Mouse (Mus musculus) kidney, adult 18-20 months (tissue): ENCODE measurements around the gene Yipf4.
"Not testable (repeated sequence)": the region's sequence is repeated elsewhere in the genome, so short reads cannot be mapped to it uniquely, and the experiment has no call there.

Experiments
- DNase-seq: peaks from one replicate; pipeline ENCODE4 v3.0.0; 2021

Yipf4 gene

DNA sequence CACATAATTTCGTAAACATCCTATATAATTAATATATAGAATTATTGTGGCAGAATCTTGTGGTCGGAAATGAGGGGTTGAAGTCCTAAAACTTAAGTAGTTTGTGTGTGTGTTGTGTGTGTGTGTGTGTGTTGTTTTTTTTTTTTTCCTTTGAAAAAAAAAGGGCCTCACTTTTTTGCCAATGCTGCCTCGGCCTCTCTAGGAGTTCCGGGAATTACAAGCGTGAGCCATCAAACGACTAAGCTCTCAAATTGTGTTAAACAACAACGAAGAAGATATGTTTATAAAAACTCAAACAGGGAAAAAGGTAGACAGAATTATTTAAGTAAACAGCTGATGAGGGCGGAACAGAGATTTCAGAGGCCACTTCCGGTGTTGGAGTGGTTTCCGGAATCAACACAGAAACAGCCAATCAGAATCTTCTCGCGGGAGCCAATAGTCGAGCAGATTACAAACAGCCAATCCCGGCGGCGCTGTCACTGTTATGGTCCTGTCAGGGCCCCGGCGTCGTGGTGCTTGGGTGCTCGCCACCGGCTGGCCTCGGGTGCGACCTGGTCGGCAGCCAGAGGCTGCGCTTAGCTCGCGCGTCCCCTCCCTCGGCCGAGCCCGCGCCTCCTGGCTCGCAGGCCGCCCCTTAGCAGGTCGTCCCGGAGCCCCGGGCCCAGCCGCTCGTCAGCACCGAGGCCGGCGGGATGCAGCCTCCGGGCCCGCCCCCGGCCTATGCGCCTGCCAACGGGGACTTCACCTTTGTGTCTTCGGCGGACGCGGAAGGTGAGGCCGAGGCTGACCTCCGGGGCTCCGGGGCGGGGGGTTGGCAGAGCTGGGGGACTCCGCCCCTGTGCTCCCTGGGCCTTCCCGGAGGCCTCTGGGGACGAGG lies at the start of gene Yipf4:
Yipf4 (plus strand) TSS at position 470 of the 877 bp plus-strand sequence.
- peak; percentile 99 for DNase-seq

DNA sequence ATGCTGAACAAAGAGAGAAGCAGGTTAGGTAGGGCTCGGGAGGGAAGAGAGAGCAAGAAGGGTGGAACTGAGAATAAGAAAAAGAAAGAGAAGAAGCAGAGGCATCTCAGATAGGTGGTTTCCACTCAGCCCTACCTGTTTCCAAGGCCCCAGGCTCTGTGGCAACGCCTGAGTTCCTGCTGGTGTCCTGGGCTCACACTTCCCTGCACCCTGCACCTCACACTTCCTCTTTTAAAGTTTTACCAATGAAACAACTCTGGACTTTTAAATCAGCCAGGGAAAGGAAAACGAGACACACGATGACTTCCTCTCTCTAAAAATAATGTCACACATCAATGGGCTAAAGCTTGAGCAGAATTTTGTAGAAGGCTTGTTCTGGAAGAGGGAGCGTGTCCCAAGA lies 48.8 kb upstream of the Yipf4 start:
- DNase-seq, result no peak

DNA sequence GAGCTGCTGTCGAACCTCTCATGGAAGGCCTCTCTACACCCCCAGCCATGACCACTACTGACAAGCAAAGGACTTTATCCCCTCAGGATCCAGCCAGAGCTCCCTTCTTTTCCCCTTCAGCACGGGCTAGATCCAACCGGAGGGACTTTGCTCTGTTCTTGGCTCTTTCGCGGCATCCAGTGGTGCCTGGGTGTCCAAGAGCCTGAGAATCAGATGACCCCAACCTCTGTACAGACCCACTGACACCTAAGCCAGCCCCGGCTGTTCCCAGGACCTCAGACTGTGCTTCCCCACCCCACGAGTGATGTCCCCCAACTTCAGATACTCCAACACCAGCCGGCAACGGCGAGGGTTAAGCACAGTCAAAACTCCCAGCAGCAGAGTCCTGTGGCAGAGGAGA lies 39.5 kb upstream of the Yipf4 start:
- DNase-seq, result no peak

DNA sequence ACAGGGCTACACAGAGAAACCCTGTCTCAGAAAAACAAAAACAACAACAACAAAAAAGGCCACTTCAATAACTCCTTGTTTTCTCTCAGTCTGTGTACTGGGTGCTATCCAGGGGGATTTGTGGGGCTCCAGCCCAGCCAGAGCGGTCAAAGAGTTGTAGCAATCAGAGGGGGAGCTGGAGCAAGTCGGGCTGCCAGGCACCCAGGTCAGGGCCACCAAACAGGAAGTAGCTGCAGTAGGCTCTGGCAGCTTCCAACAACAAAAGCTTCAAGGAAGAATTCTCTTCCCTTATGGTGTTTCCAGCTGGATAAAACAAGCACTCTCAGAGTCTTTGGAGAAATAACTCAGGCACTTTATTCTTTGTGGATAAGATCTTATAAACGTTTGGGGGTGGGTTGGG lies 35.4 kb upstream of the Yipf4 start:
- no peak for DNase-seq

DNA sequence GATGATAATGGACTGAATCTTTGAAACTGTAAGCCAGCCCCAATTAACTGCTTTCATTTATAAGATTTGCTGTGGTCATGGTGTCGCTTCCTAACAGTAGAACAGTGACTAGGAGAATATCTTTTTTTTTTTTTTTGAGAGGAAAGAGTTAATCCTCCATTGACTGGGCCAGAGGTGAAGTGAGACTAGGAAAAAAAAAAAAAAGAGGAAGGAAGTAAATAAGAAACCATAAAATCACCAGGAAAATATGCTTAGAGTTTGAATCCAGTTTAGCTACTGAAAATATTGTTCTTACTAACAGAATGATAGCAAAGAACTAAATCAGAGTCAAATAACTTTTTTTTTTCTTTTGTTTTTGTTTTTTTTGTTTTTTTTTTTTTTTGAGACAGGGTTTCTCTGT lies 34.6 kb upstream of the Yipf4 start:
- DNase-seq, result no peak

DNA sequence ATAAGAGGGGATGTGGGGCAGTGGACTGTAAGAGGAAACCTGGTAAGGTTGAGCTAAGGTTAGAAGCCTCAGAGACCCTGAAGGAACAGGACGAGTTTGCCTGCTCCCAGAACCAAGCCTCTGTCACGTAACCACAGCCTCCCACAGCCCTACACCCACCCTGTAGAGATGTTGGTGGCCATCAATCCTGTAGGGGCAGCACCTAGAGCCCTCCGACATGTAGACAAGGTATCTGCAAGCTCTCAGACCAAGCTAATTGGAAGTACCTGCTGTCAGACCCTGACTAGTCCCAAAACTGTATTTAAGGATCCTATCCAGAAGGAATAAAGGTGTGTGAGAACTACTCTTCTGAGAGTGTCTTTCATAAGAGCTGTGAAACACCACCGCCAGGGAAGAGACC lies 33.9 kb upstream of the Yipf4 start:
- DNase-seq, result no peak

DNA sequence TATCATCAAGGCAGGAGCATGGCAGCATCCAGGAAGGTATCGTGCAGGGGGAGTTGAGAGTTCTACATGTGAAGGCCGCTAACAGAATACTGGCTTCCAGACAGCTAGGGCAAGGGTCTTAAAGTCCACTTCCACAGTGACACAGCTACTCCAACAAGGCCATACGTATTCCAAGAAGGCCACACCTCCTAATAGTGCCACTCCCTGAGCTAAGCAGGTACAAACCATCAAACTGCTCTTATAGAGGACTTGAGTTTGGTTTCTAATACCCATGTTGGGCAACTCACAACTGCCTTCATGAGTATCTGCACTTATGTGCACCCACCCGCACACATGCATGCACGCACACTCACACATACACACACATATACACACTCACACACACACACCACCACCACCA lies 32.5 kb upstream of the Yipf4 start:
- no peak for DNase-seq

DNA sequence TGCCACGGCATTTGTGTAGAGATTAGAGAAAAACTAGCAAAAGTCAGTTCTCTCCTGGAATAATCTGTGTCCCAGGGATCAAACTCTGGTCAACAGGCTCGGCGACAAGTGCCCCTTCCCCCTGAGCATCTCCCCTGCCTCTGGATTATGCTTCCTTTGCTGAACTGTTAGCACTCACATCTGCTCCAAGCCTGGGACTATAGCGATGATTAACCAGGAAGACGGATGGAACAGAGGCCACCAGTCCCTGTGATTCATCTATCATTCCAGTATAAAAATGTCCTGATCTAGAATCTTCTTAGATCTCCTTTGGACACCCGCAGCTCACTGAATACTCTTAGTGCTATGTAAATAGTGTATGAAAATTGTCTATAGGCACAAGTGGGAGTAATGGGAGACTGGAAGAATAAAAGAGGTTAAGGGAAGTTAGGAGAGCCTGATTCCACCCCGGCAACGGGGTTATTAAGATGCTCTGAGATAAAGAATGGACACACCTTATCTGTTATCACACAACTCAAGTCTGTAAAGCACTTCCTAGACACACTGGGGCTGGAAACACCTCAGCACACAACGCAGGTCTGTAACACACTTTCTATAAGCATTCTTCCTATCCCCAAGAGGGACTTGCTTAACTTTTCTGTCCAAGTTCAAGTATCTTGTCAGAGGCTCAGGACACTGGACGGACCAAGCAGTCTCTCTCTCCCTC lies 31.2 kb upstream of the Yipf4 start:
- no peak for DNase-seq

DNA sequence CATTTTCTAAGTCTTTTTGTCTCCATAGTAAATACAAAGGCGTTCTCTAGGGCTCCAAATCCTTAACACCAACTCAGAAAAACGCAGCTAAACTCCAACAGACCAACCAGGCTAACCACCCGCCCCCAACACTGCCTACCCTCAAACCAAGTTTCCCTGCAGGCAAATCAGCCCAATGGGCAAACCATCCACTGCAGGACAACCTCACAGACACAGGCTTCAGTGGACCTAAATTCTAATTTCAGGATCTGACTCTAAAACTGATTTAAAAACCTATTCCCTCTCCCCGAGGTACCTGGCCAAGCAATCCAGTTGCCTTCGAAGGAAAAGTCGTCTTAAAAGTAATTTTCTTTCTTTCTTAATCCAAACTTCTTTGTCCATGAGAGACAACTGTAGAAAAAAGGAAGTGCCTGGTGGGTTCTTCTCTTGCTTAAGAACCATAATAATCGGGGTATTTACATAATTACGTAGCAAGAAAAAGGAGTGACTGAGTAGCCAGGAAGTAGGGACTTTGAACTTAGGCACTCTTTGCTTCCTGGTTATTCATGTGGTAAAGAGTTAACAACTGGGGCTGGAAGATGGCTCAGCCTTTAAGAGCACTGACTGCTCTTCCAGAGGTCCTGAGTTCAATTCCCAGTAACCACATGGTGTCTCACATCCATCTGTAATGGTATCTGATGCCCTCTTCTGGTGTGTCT lies 30.4 kb upstream of the Yipf4 start, which contains the start of gene Nlrc4:
Nlrc4 (minus strand) TSS at position 432 of the 698 bp plus-strand sequence.
- DNase-seq, result no peak

DNA sequence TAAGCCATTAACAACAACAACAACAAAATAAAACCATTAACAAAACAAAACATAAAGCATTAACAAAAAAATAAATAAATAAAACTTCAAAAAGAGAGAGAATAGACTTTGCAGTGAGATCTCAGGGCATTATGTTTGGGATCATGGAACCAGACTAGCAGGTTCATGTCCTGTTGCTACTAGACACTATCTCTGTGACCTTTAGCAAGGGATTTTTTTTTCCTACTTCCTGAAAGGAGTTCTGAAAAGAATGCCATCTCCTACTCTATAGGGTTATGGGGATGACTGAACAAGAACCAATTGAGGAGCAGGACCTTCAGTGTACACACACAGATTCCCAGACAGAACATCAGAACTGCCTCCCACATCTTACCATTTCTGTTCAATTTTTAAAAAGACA lies 25.8 kb upstream of the Yipf4 start:
- DNase-seq, result no peak

DNA sequence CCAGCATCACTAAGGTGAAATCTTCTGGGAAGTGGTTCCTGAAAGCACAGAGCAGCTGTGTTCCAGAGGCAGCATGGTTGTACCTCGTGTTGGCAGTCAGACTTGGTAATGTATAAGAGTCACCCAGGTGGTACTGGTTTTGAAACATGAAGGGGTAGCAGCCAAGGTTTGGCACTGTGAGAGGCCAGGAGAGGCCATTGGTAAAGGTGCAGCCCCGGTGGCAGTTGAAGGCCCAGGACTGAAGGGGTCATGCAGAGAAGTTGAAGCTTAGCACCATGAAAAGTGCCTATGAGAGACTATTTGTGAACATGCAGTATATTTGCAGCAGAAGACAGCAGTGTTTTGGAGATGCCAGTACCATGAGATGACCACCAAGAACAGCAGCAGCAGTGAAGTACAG lies 21.3 kb upstream of the Yipf4 start:
- DNase-seq, result not testable (repeated sequence)

DNA sequence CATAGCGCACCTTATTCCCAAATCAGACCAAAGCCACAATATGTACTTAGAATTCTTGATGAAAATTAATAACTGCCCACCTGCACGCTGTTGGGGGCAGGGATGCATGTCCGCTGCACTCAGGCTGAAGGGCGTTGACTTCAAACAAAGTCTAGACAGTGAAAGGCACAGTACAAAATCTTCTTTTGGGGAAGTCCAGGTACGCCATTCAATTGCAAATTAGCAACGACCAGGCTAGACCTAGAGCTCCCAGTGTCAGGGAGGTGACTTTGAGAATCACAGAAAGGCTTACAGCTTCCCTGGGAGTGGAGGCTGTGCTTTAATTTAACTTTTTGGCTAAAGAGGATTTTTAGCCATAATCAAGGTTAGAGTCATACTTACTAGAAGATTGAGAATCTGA lies 19.2 kb upstream of the Yipf4 start:
- DNase-seq, result not testable (repeated sequence)

DNA sequence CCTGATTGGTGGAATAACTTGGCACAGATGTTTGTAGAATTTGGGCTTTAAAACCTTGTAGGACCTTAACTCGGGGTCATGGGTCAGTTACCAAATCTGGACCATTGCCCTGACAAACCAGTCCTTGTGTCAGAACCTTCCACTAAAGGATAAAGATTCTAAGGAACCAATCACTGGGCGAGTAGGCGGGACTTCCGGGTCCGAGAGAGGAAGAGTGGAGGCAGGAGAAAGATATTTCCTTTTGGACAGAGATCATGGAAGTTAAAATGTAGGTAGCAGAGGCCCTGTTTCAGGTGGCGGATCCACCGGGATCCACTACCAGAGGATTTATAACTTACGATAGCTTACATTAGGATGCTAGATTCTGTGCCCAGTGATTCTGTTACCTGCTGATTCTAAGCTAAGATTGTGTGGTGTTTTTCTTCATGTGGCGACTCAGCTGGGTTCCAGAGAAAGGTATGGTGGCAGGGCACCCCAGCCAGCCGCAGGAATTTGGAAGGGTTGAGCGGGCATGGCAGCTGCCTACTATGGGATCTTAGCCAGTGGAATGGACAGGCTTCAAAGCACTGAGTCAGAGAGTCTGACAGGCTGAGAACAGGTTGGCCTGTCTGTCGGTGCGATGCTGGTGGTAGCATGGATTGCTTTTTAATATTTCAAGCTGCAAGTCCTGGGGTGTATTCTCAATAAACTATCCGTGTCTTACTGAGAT lies 8.8 kb upstream of the Yipf4 start:
- no peak for DNase-seq

DNA sequence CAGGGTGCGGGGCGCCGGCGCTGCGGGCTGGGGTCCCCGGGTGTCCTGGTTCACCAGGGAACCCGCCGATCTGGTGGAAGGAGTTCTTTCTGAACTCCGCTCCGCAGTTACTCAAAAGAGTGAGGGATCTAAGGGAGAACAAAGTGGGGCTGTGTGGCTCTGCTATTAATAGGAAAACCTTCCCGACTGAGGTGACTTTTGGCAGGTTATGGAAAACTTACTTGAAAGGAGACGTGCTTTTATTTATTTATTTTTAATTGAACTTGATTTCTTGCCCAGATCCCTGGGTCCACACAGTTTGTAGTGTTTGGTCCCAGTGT lies 568 bp downstream of the Yipf4 start:
- no peak for DNase-seq

DNA sequence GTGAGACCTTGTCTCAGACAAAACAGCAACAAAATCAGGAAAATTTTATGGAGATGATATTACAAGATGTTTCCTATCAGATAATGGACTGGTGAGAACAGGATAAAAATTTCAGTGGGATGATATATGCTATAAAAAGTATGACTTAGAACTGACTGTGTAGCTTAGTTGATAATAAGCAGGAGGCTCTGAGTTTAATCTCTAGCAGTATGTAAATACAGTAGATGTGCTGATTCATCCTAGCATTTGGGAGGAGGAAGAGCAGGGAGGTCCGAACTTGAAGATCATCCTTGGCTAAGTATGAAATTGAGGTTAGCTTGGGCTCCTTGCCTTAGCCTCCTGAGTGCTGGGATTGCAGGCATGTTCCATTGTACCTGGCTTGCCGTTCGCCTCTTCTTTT lies 2.3 kb downstream of the Yipf4 start:
- no peak for DNase-seq

DNA sequence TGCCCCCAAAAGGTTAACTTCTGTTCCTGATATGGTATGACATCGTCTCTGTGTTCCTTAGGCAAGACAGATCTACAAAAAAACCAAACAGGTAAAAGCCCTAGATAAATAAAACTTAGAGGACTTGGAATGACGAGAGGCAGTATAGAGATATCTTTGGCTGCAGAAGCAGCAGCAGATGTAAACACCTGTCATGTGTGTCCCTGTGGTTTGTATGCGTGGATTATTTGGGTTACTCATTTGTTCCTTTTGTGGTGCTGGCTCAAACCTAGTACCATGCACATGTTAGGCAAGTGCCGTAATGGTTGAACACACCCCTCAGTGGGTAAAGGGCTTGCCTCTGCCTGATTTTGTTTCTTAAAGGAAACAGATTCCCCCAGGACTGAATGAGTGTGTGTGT lies 10.9 kb downstream of the Yipf4 start:
- no peak for DNase-seq

DNA sequence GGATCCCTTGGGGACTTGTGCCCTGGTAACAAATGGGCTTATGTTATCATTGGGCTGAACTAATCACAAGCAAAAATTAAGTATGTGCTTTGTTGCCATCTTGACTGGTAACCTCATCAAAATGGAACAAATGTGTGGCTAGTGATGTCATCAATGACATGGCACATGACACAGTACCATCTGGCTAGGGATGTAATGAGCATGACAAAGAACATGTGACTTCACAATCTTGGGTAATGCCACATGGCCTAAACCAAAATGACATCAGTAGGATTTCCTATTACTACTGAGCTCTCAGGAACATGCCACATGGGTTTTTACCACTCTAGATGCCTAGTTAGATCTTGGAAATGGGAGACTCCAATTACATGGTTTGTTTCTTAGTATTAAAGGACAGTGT lies 11.8 kb downstream of the Yipf4 start:
- DNase-seq, result no peak

DNA sequence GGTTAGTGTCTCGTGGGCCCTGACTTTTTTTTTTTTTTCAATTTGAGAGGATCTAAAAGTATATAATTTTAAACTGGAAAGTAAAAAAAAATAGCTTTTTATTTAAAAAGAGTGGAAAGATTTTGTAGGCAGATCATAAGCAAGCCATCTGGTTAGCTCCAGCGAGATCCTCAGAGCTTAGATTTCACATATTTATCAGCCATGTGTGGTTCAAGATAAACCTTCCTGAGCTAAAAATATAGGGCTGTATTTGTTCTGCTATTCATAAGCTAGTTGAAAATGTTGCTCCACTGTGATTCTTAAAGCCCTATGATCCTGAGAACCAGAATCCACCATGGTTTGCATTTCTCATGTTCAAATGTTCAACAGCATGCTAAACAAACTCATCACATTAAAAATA lies 18.6 kb downstream of the Yipf4 start:
- DNase-seq, result no peak

DNA sequence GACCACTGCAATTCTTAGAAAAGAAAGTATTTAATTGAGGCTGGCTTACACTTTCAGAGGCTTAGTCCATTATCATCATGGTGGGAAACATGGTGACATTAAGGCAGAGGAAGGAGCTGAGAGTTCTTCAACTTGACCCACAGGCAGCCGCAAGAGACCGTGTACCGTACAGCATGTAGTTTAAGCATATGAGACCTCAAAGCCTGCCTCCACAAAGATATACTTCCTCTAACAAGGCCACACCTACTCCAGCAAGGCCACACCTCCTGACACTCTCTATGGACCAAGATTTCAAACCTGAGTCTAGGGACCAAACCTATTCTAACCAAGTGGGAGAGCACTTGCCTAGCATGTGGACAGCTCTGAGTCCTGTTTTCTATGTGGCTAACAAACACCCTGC lies 19.3 kb downstream of the Yipf4 start:
- no peak for DNase-seq

DNA sequence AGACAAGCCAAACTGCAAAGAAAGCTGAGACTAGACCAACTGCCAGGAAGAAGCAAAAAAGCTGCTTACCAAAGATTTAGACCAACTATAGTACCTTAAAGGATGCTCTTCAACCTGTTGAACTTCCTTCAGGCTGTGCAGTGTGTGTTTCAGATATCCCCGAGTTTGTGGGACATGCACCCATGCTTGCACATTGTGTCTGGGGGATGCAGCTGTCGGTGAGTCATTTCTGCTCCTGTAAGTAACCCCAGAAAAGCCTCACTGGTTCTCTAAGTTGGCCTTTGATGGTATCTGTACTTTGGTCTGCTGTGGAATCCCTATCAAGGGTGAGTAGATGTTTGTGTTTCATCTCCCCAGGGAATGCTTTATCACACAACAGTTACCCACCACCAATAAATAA lies 23.0 kb downstream of the Yipf4 start:
- no peak for DNase-seq

DNA sequence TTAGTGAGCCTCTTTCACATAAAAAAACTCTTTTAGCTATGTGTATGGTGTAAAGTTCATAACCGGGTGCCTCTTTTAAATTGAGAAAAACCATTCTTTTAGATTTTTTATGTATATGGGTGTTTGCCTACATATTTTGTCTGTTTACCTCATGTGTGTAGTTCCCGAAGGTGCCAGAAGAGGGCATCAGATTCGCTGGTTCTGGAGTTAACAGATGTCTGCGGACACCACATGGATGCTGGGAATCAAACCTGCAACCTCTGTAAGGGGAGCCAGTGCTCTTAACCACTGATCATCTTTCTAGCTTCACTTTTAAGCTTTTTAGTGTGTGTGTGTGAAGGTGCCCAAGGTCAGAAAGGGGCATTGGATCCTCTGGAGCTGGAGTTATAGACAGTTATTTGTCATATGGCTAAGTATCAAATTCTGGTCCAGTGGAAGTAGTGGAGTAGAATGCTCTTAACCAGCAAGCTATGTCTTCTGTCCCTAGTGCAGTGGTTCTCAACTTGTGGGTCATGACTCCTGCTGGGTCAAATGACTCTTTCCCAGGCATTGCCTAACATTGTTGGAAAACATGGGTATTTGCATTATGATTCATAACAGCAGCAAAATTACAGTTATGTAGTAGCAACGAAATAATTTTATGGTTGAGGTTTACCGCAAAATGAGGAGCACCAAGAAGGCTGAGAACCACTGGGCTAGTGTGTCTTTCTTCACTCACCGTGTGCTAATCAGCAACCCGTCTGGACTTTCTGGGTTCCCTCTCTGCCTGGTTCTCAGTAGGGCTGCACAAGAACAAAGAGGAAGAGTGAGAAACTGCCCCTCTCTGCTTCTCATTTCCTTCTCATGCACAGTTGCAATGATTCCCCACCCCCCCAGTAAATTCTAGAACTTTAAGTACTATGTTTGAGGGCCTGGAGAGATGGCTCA lies 33.8 kb downstream of the Yipf4 start:
- no peak for DNase-seq

DNA sequence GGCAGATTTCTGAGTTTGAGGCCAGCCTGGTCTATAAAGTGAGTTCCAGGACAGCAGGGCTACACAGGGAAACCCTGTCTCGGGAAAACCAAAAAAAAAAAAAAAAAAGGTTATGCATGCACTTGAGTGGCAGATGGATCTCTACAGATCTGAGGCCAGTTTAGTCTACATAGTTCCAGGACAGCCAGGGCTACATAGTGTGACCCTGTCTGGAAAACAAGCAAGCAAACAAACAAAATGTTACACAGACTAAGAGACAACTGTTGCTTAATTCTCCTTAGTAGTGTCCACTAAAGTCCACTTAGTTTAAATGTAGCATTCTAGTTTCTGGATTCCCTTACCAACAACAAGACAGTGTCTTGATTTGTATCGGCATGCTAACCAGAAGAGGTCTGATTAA lies 36.8 kb downstream of the Yipf4 start:
- DNase-seq, result no peak
